Mouse (Mus musculus): Measurements from ENCODE around the gene Mlxip. TPM values are rescaled to one million over a fixed set of nuclear protein-coding genes. Genes with fewer than 3 reads are reported as not detected.

Mlxip gene
- polyA plus RNA-seq, 1 experiment from 2014 or later: 17.8 TPM

GRCm38 (mm10) chr5:123501973-123502372, 107.4 kb downstream of the Mlxip start:
- Histone ChIP-seq H3K4me3 (ENCODE audit: low read depth, low read length) (no peak overlapping the region), H3K9ac (ENCODE audit: low read depth, low read length) (no peak overlapping the region), H3K4me1 (replicated peaks; ENCODE audit: control insufficient read depth, insufficient read depth, low read length) (0 out of 2 replicates have a peak, but pooled peaks cover 4% of the 10 kb centered on the region), H3K9me3 (ENCODE audit: control insufficient read depth) (no peaks in the 10 kb centered on the region), H3K4me2 (replicated peaks; ENCODE audit: low read depth) (no peak overlapping the region), H3K27ac (ENCODE audit: low read depth, low read length) (no peak overlapping the region), H3K36me3 (ENCODE audit: control insufficient read depth, insufficient read depth) (no peaks in the 10 kb centered on the region), H3K27me3 (replicated peaks; ENCODE audit: control insufficient read depth, insufficient read depth, low read length) (peaks cover 5% of the 10 kb centered on the region; the same call in 1 of the 2 replicates)
- WGBS: 43% methylated on average over 4 of the region's 4 CpGs
- ATAC-seq: no peak
- TF ChIP-seq CTCF (IDR thresholded peaks at IDR 0.05; ENCODE audit: low read depth): no peak

Other genes with a start within 250 kb of the Mlxip start
- 50.9 and 57.5 TPM in 2 replicates for gene Psmd9, start 225.4 kb upstream of the Mlxip start, polyA plus RNA-seq (2015; fragmentation: Nextera tagmentation; extraction: Ambion mirVana)
- gene Hpd, start 212.1 kb upstream of the Mlxip start, polyA plus RNA-seq (2015; fragmentation: Nextera tagmentation; extraction: Ambion mirVana): 3.9 and 4.7 TPM in 2 replicates
- gene Wdr66, start 142.7 kb upstream of the Mlxip start, polyA plus RNA-seq (2015; fragmentation: Nextera tagmentation; extraction: Ambion mirVana): 0.42 and 0.51 TPM in 2 replicates
- 4.2 and 4.7 TPM in 2 replicates for gene Bcl7a, start 51.0 kb upstream of the Mlxip start, polyA plus RNA-seq (2015; fragmentation: Nextera tagmentation; extraction: Ambion mirVana)
- not detected in 2 replicates for gene Lrrc43, start 94.5 kb downstream of the Mlxip start, polyA plus RNA-seq (2015; fragmentation: Nextera tagmentation; extraction: Ambion mirVana)
- not detected in 2 replicates for gene Il31, start 94.7 kb downstream of the Mlxip start, polyA plus RNA-seq (2015; fragmentation: Nextera tagmentation; extraction: Ambion mirVana)
- 0.20 TPM in 1 of 2 replicates, not detected in the other for gene B3gnt4, start 115.7 kb downstream of the Mlxip start, polyA plus RNA-seq (2015; fragmentation: Nextera tagmentation; extraction: Ambion mirVana)
- gene Diablo, start 129.4 kb downstream of the Mlxip start, polyA plus RNA-seq (2015; fragmentation: Nextera tagmentation; extraction: Ambion mirVana): 52.9 and 57.0 TPM in 2 replicates
- 9.6 and 10.5 TPM in 2 replicates for gene Gm49027, start 130.7 kb downstream of the Mlxip start, polyA plus RNA-seq (2015; fragmentation: Nextera tagmentation; extraction: Ambion mirVana)
- 15.9 and 17.7 TPM in 2 replicates for gene Vps33a, start 178.2 kb downstream of the Mlxip start, polyA plus RNA-seq (2015; fragmentation: Nextera tagmentation; extraction: Ambion mirVana)

All from intestine, postnatal 0 days (tissue).